In genomic region chr15:95693759-95694158, GRCm38 (mm10) we compare ENCODE assay signal across 11 mouse cellular contexts. TPM values are rescaled to one million over a fixed set of nuclear protein-coding genes. Genes with fewer than 3 reads are reported as not detected.
DNase-seq lines count a peak whose midpoint lies in the region; ATAC-seq and TF ChIP-seq lines count a peak whose summit lies in the region.
"Had no signal": no experiment of that assay in that cellular context is flagged by ENCODE, and none has a peak within 500 bp of the region (broad histone marks: within the 10 kb centered on the region; RNA-seq: fewer than 3 reads in every experiment).

No protein-coding gene starts in this region.

- no peak overlapping the region for H3K4me3 ChIP-seq in hindbrain, postnatal 0 days (ENCODE audit: low read length)
- H3K4me3 ChIP-seq in hindbrain, embryonic 11.5 days (ENCODE audit: low read depth, low read length) = no peak overlapping the region
- H3K4me3 ChIP-seq in intestine, embryonic 15.5 days (replicated peaks) = no peak overlapping the region
- H3K4me3 ChIP-seq: liver, embryonic 13.5 days; myocyte had no signal

- no peaks in the 10 kb centered on the region for H3K36me3 ChIP-seq in hindbrain, postnatal 0 days (ENCODE audit: insufficient read depth, low read length)
- H3K36me3 ChIP-seq in hindbrain, embryonic 11.5 days (ENCODE audit: control insufficient read depth, insufficient read depth, low read length) = no peaks in the 10 kb centered on the region
- no peaks in the 10 kb centered on the region for H3K36me3 ChIP-seq in intestine, embryonic 15.5 days
- H3K36me3 ChIP-seq: liver, embryonic 13.5 days had no signal

- DNase-seq in hindbrain, postnatal 0 days (ENCODE audit: low spot score) = peak; percentile 80
- DNase-seq in hindbrain, embryonic 11.5 days (ENCODE audit: low spot score) = no peak
- peak; percentile 11 for DNase-seq in 416B (ENCODE audit: low read depth)
- DNase-seq in adrenal gland, postnatal 10 days = peak; percentile 36
- DNase-seq in left cerebral cortex, adult 18-20 months (ENCODE audit: low spot score in 2 of 2) = peak; percentile 31 to 35
- no peak for DNase-seq in B cell, adult 2 months
- DNase-seq: gastrocnemius, postnatal 10 days; liver, embryonic 13.5 days had no signal

- H3K9ac ChIP-seq in hindbrain, postnatal 0 days (replicated peaks; ENCODE audit: low read length) = no peak overlapping the region
- H3K9ac ChIP-seq in hindbrain, embryonic 11.5 days (ENCODE audit: low read depth, low read length) = no peak overlapping the region
- no peak overlapping the region for H3K9ac ChIP-seq in intestine, embryonic 15.5 days
- H3K9ac ChIP-seq: liver, embryonic 13.5 days had no signal

- peaks cover 9% of the 10 kb centered on the region; the same call in 1 of the 2 replicates for H3K27me3 ChIP-seq in hindbrain, postnatal 0 days (ENCODE audit: insufficient read depth, low read length)
- H3K27me3 ChIP-seq in hindbrain, embryonic 11.5 days (ENCODE audit: control insufficient read depth, insufficient read depth, low read length) = peaks cover 43% of the 10 kb centered on the region
- H3K27me3 ChIP-seq in intestine, embryonic 15.5 days (replicated peaks) = no peaks in the 10 kb centered on the region
- H3K27me3 ChIP-seq: liver, embryonic 13.5 days had no signal

- H3K4me1 ChIP-seq in hindbrain, postnatal 0 days (ENCODE audit: insufficient read depth, low read length) = no peaks in the 10 kb centered on the region
- H3K4me1 ChIP-seq in hindbrain, embryonic 11.5 days (replicated peaks; ENCODE audit: control insufficient read depth, insufficient read depth, low read length) = no peaks in the 10 kb centered on the region
- H3K4me1 ChIP-seq in intestine, embryonic 15.5 days (replicated peaks) = no peaks in the 10 kb centered on the region
- H3K4me1 ChIP-seq: liver, embryonic 13.5 days had no signal

- H3K4me2 ChIP-seq in hindbrain, postnatal 0 days (ENCODE audit: low read depth, low read length) = no peak overlapping the region
- no peak overlapping the region for H3K4me2 ChIP-seq in hindbrain, embryonic 11.5 days (replicated peaks; ENCODE audit: low read depth, low read length)
- H3K4me2 ChIP-seq in intestine, embryonic 15.5 days (replicated peaks) = no peak overlapping the region
- H3K4me2 ChIP-seq: liver, embryonic 13.5 days had no signal

- peak; percentile 55 for TF ChIP-seq CTCF in hindbrain, postnatal 0 days (IDR thresholded peaks at IDR 0.05; ENCODE audit: low read depth)

- ATAC-seq in hindbrain, postnatal 0 days = no peak
- ATAC-seq in hindbrain, embryonic 11.5 days (ENCODE audit: low FRiP score) = no peak
- no peak for ATAC-seq in erythroid progenitor cell, adult 5-6 weeks (replicated peaks; ENCODE audit: low FRiP score, poor library complexity, severe bottlenecking)
- ATAC-seq in intestine, embryonic 15.5 days = no peak

- WGBS in hindbrain, postnatal 0 days = 71% methylated on average over 3 of the region's 3 CpGs
- WGBS in hindbrain, embryonic 11.5 days = 89% methylated on average over 3 of the region's 3 CpGs
- WGBS in intestine, embryonic 15.5 days = 83% methylated on average over 3 of the region's 3 CpGs

- no peaks in the 10 kb centered on the region for H3K9me3 ChIP-seq in hindbrain, postnatal 0 days (ENCODE audit: low read length)
- H3K9me3 ChIP-seq in hindbrain, embryonic 11.5 days (ENCODE audit: control insufficient read depth, low read length) = no peaks in the 10 kb centered on the region
- no peaks in the 10 kb centered on the region for H3K9me3 ChIP-seq in intestine, embryonic 15.5 days
- H3K9me3 ChIP-seq: liver, embryonic 13.5 days had no signal

- no peak overlapping the region for H3K27ac ChIP-seq in hindbrain, postnatal 0 days
- no peak overlapping the region for H3K27ac ChIP-seq in hindbrain, embryonic 11.5 days (ENCODE audit: low read depth, low read length)
- H3K27ac ChIP-seq in intestine, embryonic 15.5 days = no peak overlapping the region
- H3K27ac ChIP-seq: liver, embryonic 13.5 days had no signal

RNA-seq across cellular contexts. Expression of gene Dbx2, which starts 38.0 kb away (rescaled TPM):
- total RNA-seq in hindbrain, postnatal 0 days (2014; rRNA removed) = 8.3 and 11.4 TPM in 2 replicates
- 23.7 and 26.2 TPM in 2 replicates for polyA plus RNA-seq in hindbrain, postnatal 0 days (2015; fragmentation: Nextera tagmentation; extraction: Ambion mirVana)
- polyA plus RNA-seq in hindbrain, embryonic 11.5 days (2014; fragmentation: Nextera tagmentation; extraction: Ambion mirVana) = 5.6 and 7.1 TPM in 2 replicates
- not detected for total RNA-seq in adrenal gland, postnatal 10 days (2021)
- total RNA-seq in left cerebral cortex, adult 18-20 months (2021) = 10 to 100 TPM; 23.2 to 28.8 TPM
- not detected in 2 replicates for total RNA-seq in erythroid progenitor cell, adult 5-6 weeks (2015; ENCODE audit: low replicate concordance)
- not detected in 2 replicates for total RNA-seq in erythroid progenitor cell, adult 5-6 weeks (2017; ENCODE audit: low replicate concordance)
- polyA plus RNA-seq in intestine, embryonic 15.5 days (2015; fragmentation: Nextera tagmentation; extraction: Ambion mirVana) = 0.34 TPM in 1 of 2 replicates, not detected in the other
- polyA plus RNA-seq: liver, embryonic 13.5 days; myocyte had no signal

Comparison
In these comparisons a context has a peak if more than half of its experiments do, and no peak if none do; other contexts are left out.
1. DNase-seq: peak in hindbrain, postnatal 0 days (single experiment), 416B (single experiment), adrenal gland, postnatal 10 days (single experiment) and left cerebral cortex, adult 18-20 months (2 of 2); none in hindbrain, embryonic 11.5 days (single experiment) and B cell, adult 2 months (0 of 2).